Mouse (Mus musculus): ENCODE measurements at regions not wholly inside any gene's neighbourhood (a gene's known extent, or its start where the extent isn't known, plus 50 kb on each side); places are given as distances from the start of the nearest gene placed in this dataset.
"Not testable (repeated sequence)": the region's sequence is repeated elsewhere in the genome, so short reads cannot be mapped to it uniquely, and the experiment has no call there.

DNA sequence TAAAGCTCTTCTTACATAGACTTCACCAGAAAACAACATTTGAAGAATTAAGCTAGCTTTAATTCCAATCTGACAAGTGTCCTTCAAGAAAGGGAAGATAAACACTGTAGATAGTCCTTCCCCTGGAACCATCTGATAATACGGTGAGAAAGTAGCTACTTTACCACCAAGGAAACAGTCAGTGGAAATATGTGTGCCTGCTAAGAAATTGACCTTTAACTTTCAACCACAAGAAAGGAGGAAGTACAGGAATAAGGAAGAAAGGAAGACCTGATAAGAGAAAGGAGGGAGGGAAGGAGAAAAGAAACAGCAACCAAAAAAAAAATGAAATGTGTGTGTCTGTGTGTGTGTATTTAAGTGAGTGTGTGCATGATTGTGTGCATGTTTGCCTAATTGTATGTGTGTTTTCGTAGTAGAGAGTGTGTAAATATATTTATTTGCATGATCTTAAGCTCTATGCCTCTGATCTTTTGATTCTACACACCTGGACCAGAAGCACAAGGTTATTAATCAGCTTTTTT lies 831.3 kb downstream of the Pla2g4a start:
- H3K4me2 ChIP-seq, result no peak overlapping the region
- H3K9me3 ChIP-seq, result no peaks in the 10 kb centered on the region
- H3K9ac ChIP-seq, result no peak overlapping the region
- H3K4me1 ChIP-seq (replicated peaks), result no peaks in the 10 kb centered on the region
- H3K27me3 ChIP-seq, result no peaks in the 10 kb centered on the region
- no peak for ATAC-seq (ENCODE audit: low read depth)
- no peak overlapping the region for H3K4me3 ChIP-seq
- no peak overlapping the region for H3K27ac ChIP-seq (replicated peaks)
- no peaks in the 10 kb centered on the region for H3K36me3 ChIP-seq
- WGBS, result 77% methylated on average over 2 of the region's 2 CpGs

DNA sequence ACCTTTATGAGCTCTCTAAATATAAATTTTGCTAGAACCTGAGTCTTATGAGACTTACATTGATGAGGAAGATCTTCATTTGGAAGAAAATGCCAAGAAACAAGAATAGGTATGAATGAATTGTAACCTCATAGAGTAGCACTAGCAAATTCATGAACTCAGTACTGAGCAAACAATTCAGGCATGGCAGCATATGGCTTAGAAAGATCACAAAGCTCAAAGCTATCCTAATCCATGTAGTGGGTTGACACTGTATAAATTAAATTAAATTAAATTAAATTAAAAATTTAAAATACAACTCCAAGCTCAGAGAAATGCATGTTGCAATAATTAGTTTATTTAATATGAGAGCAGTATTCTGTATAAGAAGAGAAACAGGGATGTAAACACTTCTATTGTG lies 832.0 kb downstream of the Pla2g4a start:
- H3K27ac ChIP-seq (replicated peaks), result no peak overlapping the region
- no peak for ATAC-seq (ENCODE audit: low read depth)
- no peaks in the 10 kb centered on the region for H3K27me3 ChIP-seq
- no peaks in the 10 kb centered on the region for H3K9me3 ChIP-seq
- no peaks in the 10 kb centered on the region for H3K4me1 ChIP-seq (replicated peaks)
- H3K4me3 ChIP-seq, result no peak overlapping the region
- no peaks in the 10 kb centered on the region for H3K36me3 ChIP-seq
- no peak overlapping the region for H3K4me2 ChIP-seq
- no peak overlapping the region for H3K9ac ChIP-seq

DNA sequence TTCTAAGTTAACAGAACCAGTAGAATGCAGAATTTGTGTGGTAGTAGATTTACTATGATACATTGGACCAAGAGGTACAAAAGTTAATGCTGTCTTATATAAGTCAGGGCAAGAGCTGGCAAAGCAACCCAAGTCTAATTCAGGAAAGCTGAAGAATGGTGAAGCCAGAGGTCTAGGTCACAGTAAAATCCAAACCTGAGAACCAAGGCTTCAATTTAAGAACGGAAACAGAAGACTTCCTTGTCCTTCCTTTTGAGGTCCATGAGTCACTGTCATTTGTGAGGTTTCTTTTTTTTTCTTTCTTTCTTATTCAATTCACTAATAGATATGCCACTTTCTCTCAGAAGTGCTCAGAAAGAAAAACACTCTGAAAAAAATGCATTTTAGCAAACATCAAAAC lies 833.4 kb downstream of the Pla2g4a start:
- Histone ChIP-seq H3K27me3 (no peaks in the 10 kb centered on the region), H3K4me1 (replicated peaks) (no peaks in the 10 kb centered on the region), H3K9ac (no peak overlapping the region), H3K4me2 (no peak overlapping the region), H3K4me3 (no peak overlapping the region), H3K36me3 (no peaks in the 10 kb centered on the region), H3K27ac (replicated peaks) (no peak overlapping the region), H3K9me3 (no peaks in the 10 kb centered on the region)
- no peak for ATAC-seq (ENCODE audit: low read depth)
- WGBS, result 81% methylated on average over 1 of the region's 1 CpGs

DNA sequence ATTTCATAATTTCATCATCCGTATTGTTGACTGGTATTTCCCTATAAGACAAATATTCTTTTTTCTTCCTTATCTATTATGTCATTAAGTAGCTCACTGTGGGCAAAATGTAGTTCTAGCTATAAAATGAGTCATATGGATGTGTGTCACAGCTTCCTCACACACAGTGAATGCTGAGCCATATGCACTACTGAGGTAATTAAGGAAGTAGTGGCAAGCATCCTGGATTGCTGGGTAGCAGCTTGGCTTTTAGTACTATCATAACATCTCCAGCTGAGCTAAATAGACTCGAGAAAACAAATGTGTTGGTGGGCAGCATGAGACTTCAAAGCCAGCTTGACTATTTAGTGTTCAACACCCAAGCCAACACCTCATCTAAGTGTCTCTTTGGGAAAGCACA lies 857.7 kb downstream of the Pla2g4a start:
- H3K27me3 ChIP-seq, result no peaks in the 10 kb centered on the region
- no peak overlapping the region for H3K4me3 ChIP-seq
- WGBS, result 64% methylated on average over 2 of the region's 2 CpGs
- H3K36me3 ChIP-seq, result no peaks in the 10 kb centered on the region
- H3K9me3 ChIP-seq, result no peaks in the 10 kb centered on the region
- no peaks in the 10 kb centered on the region for H3K4me1 ChIP-seq (replicated peaks)
- no peak overlapping the region for H3K9ac ChIP-seq
- no peak overlapping the region for H3K4me2 ChIP-seq
- no peak overlapping the region for H3K27ac ChIP-seq (replicated peaks)
- no peak for ATAC-seq (ENCODE audit: low read depth)

DNA sequence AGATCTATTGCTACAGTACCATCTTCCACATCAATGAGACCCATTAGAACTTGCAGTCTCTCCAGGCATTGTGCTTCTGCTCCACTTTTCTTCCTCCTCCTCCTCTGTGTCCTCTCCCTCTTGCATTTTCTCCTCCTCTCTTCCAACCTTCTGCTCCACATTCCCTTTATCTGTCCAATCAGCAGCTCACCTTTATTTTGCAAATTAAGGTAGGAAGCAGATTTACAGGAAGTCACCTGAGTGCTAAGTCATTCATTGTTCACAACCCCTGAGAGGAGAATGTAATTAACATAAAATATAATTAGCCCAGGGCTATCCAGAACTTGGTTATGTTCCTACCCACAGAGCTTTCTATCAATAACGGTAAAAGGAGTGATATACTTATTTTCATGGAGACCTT lies 863.7 kb downstream of the Pla2g4a start:
- 67% methylated on average over 1 of the region's 1 CpGs for WGBS
- ATAC-seq (ENCODE audit: low read depth), result no peak
- Histone ChIP-seq H3K27me3 (no peaks in the 10 kb centered on the region), H3K9me3 (no peaks in the 10 kb centered on the region), H3K36me3 (no peaks in the 10 kb centered on the region), H3K4me3 (no peak overlapping the region), H3K9ac (no peak overlapping the region), H3K4me1 (replicated peaks) (no peaks in the 10 kb centered on the region), H3K4me2 (no peak overlapping the region), H3K27ac (replicated peaks) (no peak overlapping the region)

DNA sequence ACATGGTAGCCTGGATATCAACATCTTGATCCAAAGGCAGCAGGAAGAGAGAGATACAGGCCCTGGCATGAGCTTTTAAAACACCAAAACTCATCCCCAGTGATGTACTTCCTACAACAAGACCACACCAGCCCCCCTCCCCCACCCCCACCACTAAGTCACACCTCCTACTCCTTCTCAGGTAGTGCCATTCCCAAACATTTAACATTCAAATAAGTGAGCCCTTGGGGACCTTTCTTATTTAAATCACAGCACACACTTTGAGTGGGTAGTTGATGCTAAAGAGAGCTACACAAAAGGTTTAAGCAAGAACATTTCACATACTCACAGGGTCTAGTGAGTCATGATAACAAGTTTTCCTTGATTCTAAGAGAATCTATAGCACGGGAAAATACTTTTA lies 886.4 kb downstream of the Pla2g4a start:
- H3K9me3 ChIP-seq, result no peaks in the 10 kb centered on the region
- H3K4me3 ChIP-seq, result no peak overlapping the region
- no peak overlapping the region for H3K27ac ChIP-seq (replicated peaks)
- no peaks in the 10 kb centered on the region for H3K36me3 ChIP-seq
- WGBS, result 81% methylated on average over 1 of the region's 1 CpGs
- no peak for ATAC-seq (ENCODE audit: low read depth)
- no peaks in the 10 kb centered on the region for H3K4me1 ChIP-seq (replicated peaks)
- no peaks in the 10 kb centered on the region for H3K27me3 ChIP-seq
- H3K4me2 ChIP-seq, result no peak overlapping the region
- H3K9ac ChIP-seq, result no peak overlapping the region

DNA sequence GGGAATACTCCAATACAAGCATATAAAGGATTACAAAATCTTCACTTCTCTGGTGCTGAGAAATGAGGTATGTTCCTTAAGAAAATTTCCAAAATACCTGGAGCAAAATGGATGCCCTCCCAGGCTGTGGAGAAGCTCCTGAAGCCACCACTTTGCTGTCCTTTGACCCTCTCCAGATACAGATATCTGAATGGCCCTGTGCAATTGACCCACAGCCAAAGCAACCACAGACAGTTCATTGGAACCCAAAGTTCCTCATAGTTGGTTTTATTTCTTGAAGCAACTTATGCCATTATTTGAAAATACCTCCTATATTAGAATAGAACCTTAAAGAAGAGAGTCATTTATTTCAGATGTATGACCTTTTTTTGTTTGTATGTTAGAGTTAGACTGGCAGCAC lies 891.5 kb downstream of the Pla2g4a start:
- Histone ChIP-seq H3K9ac (no peak overlapping the region), H3K4me1 (replicated peaks) (no peaks in the 10 kb centered on the region), H3K27me3 (no peaks in the 10 kb centered on the region), H3K4me3 (no peak overlapping the region), H3K9me3 (no peaks in the 10 kb centered on the region), H3K36me3 (no peaks in the 10 kb centered on the region), H3K27ac (replicated peaks) (no peak overlapping the region), H3K4me2 (no peak overlapping the region)
- ATAC-seq (ENCODE audit: low read depth), result no peak

DNA sequence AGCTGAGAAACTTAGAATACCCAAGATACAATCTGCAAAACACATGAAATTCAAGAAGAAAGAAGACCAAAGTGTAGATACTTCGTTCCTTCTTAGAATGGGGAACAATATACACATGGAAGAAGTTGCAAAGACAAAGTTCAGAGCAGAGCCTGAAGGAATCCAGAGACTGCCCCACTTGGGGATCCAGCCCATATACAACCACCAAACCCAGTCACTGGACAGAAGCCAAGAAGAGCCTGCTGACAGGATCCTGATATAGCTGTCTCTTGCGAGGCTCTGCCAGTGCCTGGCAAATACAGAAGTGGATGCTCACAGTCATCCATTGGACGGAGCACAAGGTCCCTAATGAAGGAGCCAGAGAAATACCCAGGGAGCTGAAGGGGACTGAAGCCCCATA lies 898.1 kb downstream of the Pla2g4a start:
- WGBS, result 83% methylated on average over 3 of the region's 3 CpGs
- H3K9ac ChIP-seq; H3K9me3 ChIP-seq; H3K27me3 ChIP-seq; H3K4me2 ChIP-seq; H3K4me1 ChIP-seq (replicated peaks); H3K36me3 ChIP-seq; H3K27ac ChIP-seq (replicated peaks); H3K4me3 ChIP-seq; ATAC-seq (ENCODE audit: low read depth): not testable (repeated sequence)

DNA sequence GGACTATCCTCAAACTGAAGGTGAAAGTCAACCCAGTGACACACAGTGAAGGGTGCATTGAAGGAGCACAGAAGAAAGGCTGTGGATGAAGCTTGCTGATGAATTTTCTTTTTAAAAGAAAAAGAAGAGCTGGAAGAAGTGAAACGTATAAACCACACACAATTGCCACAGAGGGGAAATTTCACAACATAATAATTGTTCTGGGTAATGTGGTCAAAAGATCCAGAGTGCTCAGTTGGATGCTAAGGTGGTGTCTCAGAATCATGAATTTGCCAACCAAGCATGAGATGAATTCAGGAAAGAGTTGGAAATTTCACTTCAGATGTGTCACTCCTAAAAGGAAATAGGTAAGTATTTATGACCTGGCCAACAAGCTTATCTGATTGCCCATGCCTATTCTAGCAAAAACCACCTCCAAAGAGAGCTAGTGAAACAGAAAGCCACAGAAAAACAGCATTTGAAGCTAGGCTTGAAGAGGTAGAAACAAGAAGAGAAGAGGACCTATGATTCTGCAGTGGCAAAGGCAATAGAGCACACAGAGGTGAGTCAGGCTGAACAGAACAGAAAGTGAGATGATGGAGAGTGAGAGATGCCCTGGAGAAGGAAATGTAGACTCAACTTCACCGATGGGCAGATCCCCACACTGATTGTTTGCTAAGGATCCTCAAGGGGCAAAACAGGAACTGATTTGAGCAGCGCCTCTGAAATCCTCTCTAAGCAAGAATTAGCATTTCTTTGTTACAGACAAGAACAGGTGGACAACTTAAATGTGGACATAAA lies 922.7 kb downstream of the Pla2g4a start:
- H3K4me1 ChIP-seq (replicated peaks), result no peaks in the 10 kb centered on the region
- H3K9me3 ChIP-seq, result no peaks in the 10 kb centered on the region
- H3K36me3 ChIP-seq, result no peaks in the 10 kb centered on the region
- 79% methylated on average over 3 of the region's 3 CpGs for WGBS
- no peak overlapping the region for H3K4me3 ChIP-seq
- ATAC-seq (ENCODE audit: low read depth), result no peak
- no peak overlapping the region for H3K4me2 ChIP-seq
- H3K9ac ChIP-seq, result no peak overlapping the region
- H3K27me3 ChIP-seq, result no peaks in the 10 kb centered on the region
- no peak overlapping the region for H3K27ac ChIP-seq (replicated peaks)

DNA sequence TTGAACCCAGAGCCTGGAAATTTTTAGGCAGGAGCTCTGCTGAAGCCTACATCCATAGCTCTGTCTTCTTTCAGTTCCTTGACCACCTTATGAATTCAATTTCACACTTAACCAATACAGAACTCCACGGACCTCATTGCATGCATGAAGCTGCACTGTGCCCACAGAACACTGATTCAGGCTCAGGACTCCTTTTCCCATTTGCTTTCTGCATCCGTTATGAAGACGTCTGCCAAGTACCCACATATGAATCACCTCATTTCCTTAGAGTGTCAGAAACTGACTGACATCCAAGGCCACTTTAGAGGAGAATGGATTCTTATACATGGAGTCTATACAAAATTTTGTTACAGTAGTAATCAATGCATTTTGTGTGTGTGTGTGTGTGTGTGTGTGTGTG lies 932.8 kb downstream of the Pla2g4a start:
- Histone ChIP-seq H3K4me1 (replicated peaks) (no peaks in the 10 kb centered on the region), H3K9ac (no peak overlapping the region), H3K27ac (replicated peaks) (no peak overlapping the region), H3K27me3 (no peaks in the 10 kb centered on the region), H3K4me3 (no peak overlapping the region), H3K4me2 (no peak overlapping the region), H3K9me3 (no peaks in the 10 kb centered on the region), H3K36me3 (no peaks in the 10 kb centered on the region)
- ATAC-seq (ENCODE audit: low read depth), result no peak
- 85% methylated on average over 3 of the region's 3 CpGs for WGBS

DNA sequence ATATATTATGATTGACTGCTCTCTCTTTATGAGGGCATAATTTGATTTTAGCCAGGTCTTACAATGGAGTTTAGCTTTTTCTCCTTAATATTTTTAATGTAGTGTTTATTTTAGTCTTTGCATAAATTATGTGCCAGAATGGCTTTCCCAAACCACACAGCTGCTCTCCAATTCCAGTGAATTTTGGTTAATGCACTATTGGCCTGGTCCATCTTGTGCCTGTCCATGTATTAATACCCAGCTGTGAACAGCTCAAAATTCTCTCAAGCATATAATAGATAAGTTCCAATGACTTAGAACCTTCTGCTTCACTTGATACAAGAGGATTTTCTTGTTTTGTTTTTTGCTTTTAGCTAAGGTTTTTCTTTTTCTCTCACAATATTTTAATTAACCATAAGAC lies 939.4 kb downstream of the Pla2g4a start:
- Histone ChIP-seq H3K4me2 (no peak overlapping the region), H3K36me3 (no peaks in the 10 kb centered on the region), H3K27me3 (no peaks in the 10 kb centered on the region), H3K4me3 (no peak overlapping the region), H3K4me1 (replicated peaks) (no peaks in the 10 kb centered on the region), H3K27ac (replicated peaks) (no peak overlapping the region), H3K9me3 (no peaks in the 10 kb centered on the region), H3K9ac (no peak overlapping the region)
- no peak for ATAC-seq (ENCODE audit: low read depth)

DNA sequence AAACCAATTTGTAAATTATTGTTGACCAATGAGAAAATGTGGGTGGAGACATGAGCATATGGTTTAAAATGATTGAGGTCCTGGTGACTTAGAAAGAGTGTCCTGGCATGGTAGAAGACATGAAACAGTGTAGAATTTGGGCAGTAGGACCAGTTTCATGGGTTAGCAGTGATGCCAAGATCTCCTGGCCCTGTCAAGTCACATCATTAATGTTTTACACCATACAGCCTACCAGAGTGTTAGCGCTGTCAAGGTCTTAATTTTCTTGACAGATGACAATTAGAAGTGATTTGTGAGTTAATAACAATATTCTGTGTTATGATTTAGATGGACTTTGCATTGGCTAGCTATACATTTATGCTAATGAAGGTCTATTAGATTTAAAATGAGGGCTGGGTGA lies 939.8 kb downstream of the Pla2g4a start:
- Histone ChIP-seq H3K9ac (no peak overlapping the region), H3K4me3 (no peak overlapping the region), H3K36me3 (no peaks in the 10 kb centered on the region), H3K4me2 (no peak overlapping the region), H3K27ac (replicated peaks) (no peak overlapping the region), H3K27me3 (no peaks in the 10 kb centered on the region), H3K9me3 (no peaks in the 10 kb centered on the region), H3K4me1 (replicated peaks) (no peaks in the 10 kb centered on the region)
- 72% methylated on average over 1 of the region's 1 CpGs for WGBS
- ATAC-seq (ENCODE audit: low read depth), result no peak

DNA sequence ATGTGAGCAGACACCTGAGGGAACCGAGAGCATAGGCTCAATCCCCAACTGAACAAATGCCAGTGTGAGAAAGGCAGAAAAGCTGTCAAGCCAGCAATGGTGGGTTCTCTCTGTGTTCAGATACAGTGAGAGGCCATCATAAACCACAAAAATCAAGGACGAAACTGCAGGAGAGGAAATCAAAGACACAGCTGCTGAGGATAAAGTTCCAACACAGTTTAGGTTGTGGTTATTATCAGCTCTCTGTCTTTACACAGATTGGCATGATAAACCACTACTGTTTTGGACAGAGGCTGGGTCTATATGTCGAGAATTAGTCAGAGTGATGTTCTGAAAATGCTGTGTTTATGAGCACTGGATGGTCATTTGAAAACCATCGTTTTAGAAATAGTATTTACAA lies 946.5 kb downstream of the Pla2g4a start:
- Histone ChIP-seq H3K27ac (replicated peaks) (no peak overlapping the region), H3K4me2 (no peak overlapping the region), H3K4me1 (replicated peaks) (no peaks in the 10 kb centered on the region), H3K9ac (no peak overlapping the region), H3K27me3 (no peaks in the 10 kb centered on the region), H3K4me3 (no peak overlapping the region), H3K36me3 (no peaks in the 10 kb centered on the region), H3K9me3 (no peaks in the 10 kb centered on the region)
- no peak for ATAC-seq (ENCODE audit: low read depth)
- 85% methylated on average over 4 of the region's 4 CpGs for WGBS
